Mouse (Mus musculus) kidney, adult 2 months (tissue): ENCODE results near the gene Zic4.

Experiments
- CTCF ChIP-seq: fragments of 200-500 bp; conservative IDR thresholded peaks from 2 replicates; pipeline ENCODE4 v1.5.1; 2011; ENCODE audit warnings: low read depth, mild to moderate bottlenecking, control low read depth, low read length, moderate library complexity, mixed read lengths; ENCODE audit not compliant: insufficient read depth, insufficient read length
- POLR2A ChIP-seq: fragments of 200-500 bp; IDR thresholded peaks from one replicate; pipeline ENCODE4 v1.6.1; 2011; ENCODE audit warnings: low read depth, low read length, control low read depth

- TF ChIP-seq POLR2A (no peak), CTCF (no peak)
Measured at GRCm38 (mm10) chr9:91399976-91400375, 37.8 kb downstream of the Zic4 start.
